Mouse (Mus musculus) heart, embryonic 13.5 days (tissue): ENCODE measurements around the gene Gm648. TPM values are rescaled to one million over a fixed set of nuclear protein-coding genes. Genes with fewer than 3 reads are reported as not detected.

Experiments used
- microRNA-seq: library from miRNA; unstranded; fragments of <30 nt; microRNA quantifications from one replicate; pipeline ENCODE4, GENCODE M21; 2016
- polyA plus RNA-seq: library from polyadenylated mRNA; unstranded; fragments of >200 nt; fragmentation: Nextera tagmentation; extraction: Ambion mirVana; gene quantifications from 2 replicates; pipeline ENCODE4 v1.2.1, GENCODE M21; 2015

The Gm648 gene
- polyA plus RNA-seq, 1 experiment from 2014 or later: not detected

Small RNA genes within 50 kb of the gene (microRNA-seq; reads per million reads assigned to microRNA genes)
- not detected for gene Mir5116

Other genes with a start within 250 kb of the Gm648 start
- gene Zfp449, start 203.2 kb downstream of the Gm648 start, polyA plus RNA-seq: 6.4 and 6.9 TPM in 2 replicates
- 2.8 and 3.2 TPM in 2 replicates for gene Smim10l2a, start 175.0 kb downstream of the Gm648 start, polyA plus RNA-seq
- 0.70 and 0.79 TPM in 2 replicates for gene Gm2174, start 101.6 kb downstream of the Gm648 start, polyA plus RNA-seq
- 15.0 and 15.3 TPM in 2 replicates for gene Ints6l, start 94.7 kb downstream of the Gm648 start, polyA plus RNA-seq
- not detected in 2 replicates for gene Gm10477, start 24.9 kb downstream of the Gm648 start, polyA plus RNA-seq
- 20.9 and 23.4 TPM in 2 replicates for gene Mmgt1, start 48.5 kb upstream of the Gm648 start, polyA plus RNA-seq
- gene Slc9a6, start 60.2 kb upstream of the Gm648 start, polyA plus RNA-seq: 5.9 and 6.9 TPM in 2 replicates
- 156 and 174 TPM in 2 replicates for gene Fhl1, start 182.2 kb upstream of the Gm648 start, polyA plus RNA-seq